Mouse (Mus musculus) hindbrain, postnatal 0 days (tissue): ENCODE data around the gene Golt1a. TPM values are rescaled to one million over a fixed set of nuclear protein-coding genes. Genes with fewer than 3 reads are reported as not detected.
A peak's percentile ranks its signal among the peaks of the same experiment; 100 is the strongest.

Source experiments
- ATAC-seq: fragments of 200-750 bp; cut with Nextera tagmentation; 2 replicates; pipeline ENCODE4 v1.8.0; 2017; ENCODE audit warnings: mild to moderate bottlenecking, moderate TSS enrichment, moderate library complexity
- DNase-seq: peaks from one replicate; pipeline ENCODE4 v3.0.0-alpha.2; 2015; ENCODE audit warnings: low spot score
- H3K27ac ChIP-seq: fragments of 300-500 bp; sonication (generic); 2 replicates; pipeline ENCODE4 v1.5.1; 2014; ENCODE audit warnings: mild to moderate bottlenecking
- H3K27me3 ChIP-seq: fragments of 300-500 bp; sonication (generic); 2 replicates; pipeline ENCODE4 v1.6.1; 2014; ENCODE audit warnings: low read length, mixed read lengths; ENCODE audit not compliant: insufficient read depth
- H3K36me3 ChIP-seq: fragments of 300-500 bp; sonication (generic); 2 replicates; pipeline ENCODE4 v1.6.1; 2014; ENCODE audit warnings: low read length, mixed read lengths; ENCODE audit not compliant: insufficient read depth
- H3K4me1 ChIP-seq: fragments of 300-500 bp; sonication (generic); 2 replicates; pipeline ENCODE4 v1.6.1; 2014; ENCODE audit warnings: antibody characterized with exemption, low read length, mixed read lengths; ENCODE audit not compliant: insufficient read depth
- H3K4me2 ChIP-seq: fragments of 300-500 bp; sonication (generic); 2 replicates; pipeline ENCODE4 v1.6.1; 2014; ENCODE audit warnings: low read depth, mild to moderate bottlenecking, low read length, moderate library complexity, mixed read lengths
- H3K4me3 ChIP-seq: fragments of 300-500 bp; sonication (generic); 2 replicates; pipeline ENCODE4 v1.5.1; 2014; ENCODE audit warnings: low read length
- H3K9ac ChIP-seq: fragments of 300-500 bp; sonication (generic); replicated peaks from 2 replicates; pipeline ENCODE4 v1.6.1; 2014; ENCODE audit warnings: mild to moderate bottlenecking, low read length, moderate library complexity, mixed read lengths
- H3K9me3 ChIP-seq: fragments of 300-500 bp; sonication (generic); 2 replicates; pipeline ENCODE4 v1.6.1; 2016; ENCODE audit warnings: low read length, mixed read lengths
- CTCF ChIP-seq: IDR thresholded peaks from 2 replicates; pipeline ENCODE4 v1.5.1; 2016; ENCODE audit warnings: antibody characterized with exemption, control low read depth, low read depth
- WGBS: fragments of 180-500 bp; shearing (Covaris S2); extraction: QIAGEN DNeasy Blood & Tissue Kit; methylation state at CpG from one replicate; pipeline ENCODE4 v1.1.7; 2014; 5-methylcytosine and 5-hydroxymethylcytosine counted together
- polyA plus RNA-seq: library from polyadenylated mRNA; unstranded; fragments of >200 nt; fragmentation: Nextera tagmentation; extraction: Ambion mirVana; gene quantifications from 2 replicates; pipeline ENCODE4 v1.2.1, GENCODE M21; 2015
- total RNA-seq: library from RNA; depleted of rRNA; stranded (reverse); fragments of >200 nt; gene quantifications from 2 replicates; pipeline ENCODE4 v1.2.3, GENCODE M21; 2014

The Golt1a gene
- total and polyA plus RNA-seq, 2 experiments from 2014 or later = 0.08 TPM; not detected in 1

DNA sequence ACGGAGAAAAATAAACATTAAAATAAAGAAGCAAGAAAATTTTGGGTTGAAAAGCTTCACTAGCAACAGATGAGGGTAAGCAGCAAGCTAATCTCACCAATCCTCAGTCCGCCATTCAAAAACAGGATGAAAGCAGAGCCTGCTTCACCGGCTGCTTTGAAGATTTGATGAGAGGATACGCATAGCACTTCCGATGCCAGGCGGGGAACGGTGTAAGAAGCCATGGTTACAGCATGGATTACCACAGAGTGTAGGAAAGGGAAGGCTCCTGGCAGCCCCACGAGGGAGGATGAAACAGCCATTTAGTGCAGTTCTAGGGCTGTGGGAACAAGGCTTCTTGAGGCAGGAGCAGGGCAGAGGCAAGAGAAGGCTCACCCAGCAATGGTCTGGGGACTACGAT is 42.2 kb downstream of the Golt1a start:
- Histone ChIP-seq H3K4me2 (no peak overlapping the region), H3K4me3 (no peak overlapping the region), H3K36me3 (no peaks in the 10 kb centered on the region), H3K9me3 (no peaks in the 10 kb centered on the region), H3K4me1 (no peaks in the 10 kb centered on the region), H3K9ac (no peak overlapping the region), H3K27me3 (no peaks in the 10 kb centered on the region), H3K27ac (no peak overlapping the region)
- DNase-seq (no peak), ATAC-seq (no peak)
- WGBS = 53% methylated on average over 9 of the region's 9 CpGs
- TF ChIP-seq CTCF = no peak

GRCm38 (mm10) chr1:133353371-133353809 is 43.8 kb downstream of the Golt1a start:
- no peaks in the 10 kb centered on the region for H3K4me1 ChIP-seq
- H3K27ac ChIP-seq = no peak overlapping the region
- H3K4me3 ChIP-seq = no peak overlapping the region
- H3K9me3 ChIP-seq = no peaks in the 10 kb centered on the region
- H3K9ac ChIP-seq = no peak overlapping the region
- TF ChIP-seq CTCF = peak; percentile 100
- 21% methylated on average over 12 of the region's 12 CpGs for WGBS
- ATAC-seq (peak; percentile 85), DNase-seq (peak; percentile 90)
- peak overlapping the region; percentile 21; the same call in 1 of the 2 replicates for H3K4me2 ChIP-seq
- no peaks in the 10 kb centered on the region for H3K36me3 ChIP-seq
- no peaks in the 10 kb centered on the region for H3K27me3 ChIP-seq

- 67% methylated on average over 5 of the region's 5 CpGs for WGBS
- ATAC-seq = no peak
These were observed 45.9 kb downstream of the Golt1a start for GRCm38 (mm10) chr1:133355469-133355868.

GRCm38 (mm10) chr1:133355912-133356311 is 46.3 kb downstream of the Golt1a start:
- Histone ChIP-seq H3K9me3 (no peaks in the 10 kb centered on the region), H3K4me1 (no peaks in the 10 kb centered on the region), H3K4me3 (no peak overlapping the region), H3K27me3 (no peaks in the 10 kb centered on the region), H3K4me2 (no peak overlapping the region), H3K9ac (no peak overlapping the region), H3K27ac (no peak overlapping the region), H3K36me3 (no peaks in the 10 kb centered on the region)
- ATAC-seq = no peak
- no peak for DNase-seq
- 63% methylated on average over 15 of the region's 15 CpGs for WGBS
- no peak for TF ChIP-seq CTCF

More at GRCm38 (mm10) chr1:133355469-133355868, 45.9 kb downstream of the Golt1a start:
- H3K4me3 ChIP-seq = no peak overlapping the region
- H3K27ac ChIP-seq = no peak overlapping the region
- no peak overlapping the region for H3K9ac ChIP-seq
- no peak for TF ChIP-seq CTCF
- no peaks in the 10 kb centered on the region for H3K36me3 ChIP-seq
- H3K4me2 ChIP-seq = no peak overlapping the region
- no peaks in the 10 kb centered on the region for H3K9me3 ChIP-seq
- no peak for DNase-seq
- no peaks in the 10 kb centered on the region for H3K4me1 ChIP-seq
- no peaks in the 10 kb centered on the region for H3K27me3 ChIP-seq

GRCm38 (mm10) chr1:133356330-133356729 is 46.7 kb downstream of the Golt1a start:
- Histone ChIP-seq H3K9ac (no peak overlapping the region), H3K27me3 (no peaks in the 10 kb centered on the region), H3K4me3 (no peak overlapping the region), H3K27ac (no peak overlapping the region), H3K9me3 (no peaks in the 10 kb centered on the region), H3K4me1 (no peaks in the 10 kb centered on the region), H3K4me2 (no peak overlapping the region), H3K36me3 (no peaks in the 10 kb centered on the region)
- ATAC-seq = no peak
- TF ChIP-seq CTCF = no peak
- no peak for DNase-seq
- WGBS = 66% methylated on average over 8 of the region's 8 CpGs

DNA sequence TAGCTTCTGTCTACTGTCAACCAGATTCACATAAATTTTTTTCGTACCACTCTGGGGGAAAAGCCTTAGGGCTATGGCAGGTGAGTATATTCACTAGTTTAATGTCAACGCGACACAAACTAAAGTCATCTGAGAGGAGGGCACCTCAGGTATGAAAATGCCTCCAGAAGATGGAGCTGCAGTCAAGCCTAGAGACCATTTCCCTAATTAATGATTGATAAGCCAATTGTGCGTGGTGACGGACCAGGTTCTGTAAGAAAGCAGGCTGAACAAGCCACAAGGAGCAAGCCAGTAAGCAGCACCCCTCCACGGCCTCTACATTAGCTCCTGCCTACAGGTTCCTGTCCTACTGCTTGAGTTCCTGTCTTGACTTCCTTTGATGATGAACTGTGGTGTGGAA is 51.4 kb downstream of the Golt1a start:
- 95% methylated on average over 6 of the region's 6 CpGs for WGBS
- Histone ChIP-seq H3K4me2 (no peak overlapping the region), H3K36me3 (no peaks in the 10 kb centered on the region), H3K27me3 (no peaks in the 10 kb centered on the region), H3K9me3 (no peaks in the 10 kb centered on the region), H3K9ac (no peak overlapping the region), H3K4me3 (no peak overlapping the region), H3K27ac (no peak overlapping the region), H3K4me1 (peaks cover 10% of the 10 kb centered on the region)
- DNase-seq = no peak
- ATAC-seq = no peak
- TF ChIP-seq CTCF = no peak

GRCm38 (mm10) chr1:133362103-133362502 is 52.5 kb downstream of the Golt1a start:
- 88% methylated on average over 5 of the region's 5 CpGs for WGBS
- H3K4me1 ChIP-seq = peaks cover 11% of the 10 kb centered on the region
- no peak for ATAC-seq
- no peak for TF ChIP-seq CTCF
- H3K36me3 ChIP-seq = no peaks in the 10 kb centered on the region
- H3K27me3 ChIP-seq = no peaks in the 10 kb centered on the region
- no peak overlapping the region for H3K4me3 ChIP-seq
- DNase-seq = no peak
- H3K9me3 ChIP-seq = no peaks in the 10 kb centered on the region
- H3K27ac ChIP-seq = no peak overlapping the region
- H3K9ac ChIP-seq = no peak overlapping the region
- H3K4me2 ChIP-seq = no peak overlapping the region
